Mouse (Mus musculus) T-helper 1 cell (primary cell): Measurements from ENCODE around the gene Med13.
"Not testable (repeated sequence)": the region's sequence is repeated elsewhere in the genome, so short reads cannot be mapped to it uniquely, and the experiment has no call there.

ENCODE experiments used
- in situ Hi-C: fragments of 300-600 bp; cut with MboI, MseI; formaldehyde crosslinking; loops from one replicate; pipeline ENCODE4 v1.15.1; 2025; ENCODE audit warnings: high pct_unique_total_duplicates

Med13 gene

DNA sequence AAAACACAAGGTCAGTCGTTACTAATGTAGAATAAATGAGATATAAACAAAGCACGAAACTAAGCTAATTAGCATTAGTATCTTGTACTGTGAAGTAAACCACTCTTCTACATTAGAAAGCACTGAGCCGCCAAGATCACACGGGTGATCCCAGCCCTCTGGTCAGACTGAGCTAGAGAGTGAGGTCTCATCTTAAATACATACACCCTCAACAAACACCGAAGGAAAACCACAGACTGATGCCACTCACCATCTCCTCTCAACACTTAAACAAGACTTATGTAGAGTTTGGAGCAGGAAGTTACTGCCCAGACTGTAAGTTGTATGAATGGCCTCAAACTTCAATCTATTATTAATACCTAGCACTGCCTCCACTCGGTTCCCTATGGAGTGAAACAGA is 47.1 kb downstream of the Med13 start:
- in situ Hi-C loops = no loop called here

DNA sequence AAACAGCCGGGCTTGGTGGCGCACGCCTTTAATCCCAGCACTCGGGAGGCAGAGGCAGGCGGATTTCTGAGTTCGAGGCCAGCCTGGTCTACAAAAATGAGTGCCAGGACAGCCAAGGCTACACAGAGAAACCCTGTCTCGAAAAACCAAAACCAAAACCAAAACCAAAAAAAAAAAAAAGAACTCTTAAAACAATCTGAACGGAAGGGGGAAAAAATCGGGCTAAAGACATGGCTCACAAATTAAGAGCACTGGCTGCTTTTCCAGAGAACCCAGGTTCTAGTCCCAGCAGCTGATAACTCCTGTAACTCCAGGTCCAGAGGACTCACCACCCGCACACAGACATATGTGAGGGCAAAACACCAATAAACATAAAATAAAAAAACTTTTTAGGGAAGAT is 65.2 kb downstream of the Med13 start:
- in situ Hi-C loops = not testable (repeated sequence)

DNA sequence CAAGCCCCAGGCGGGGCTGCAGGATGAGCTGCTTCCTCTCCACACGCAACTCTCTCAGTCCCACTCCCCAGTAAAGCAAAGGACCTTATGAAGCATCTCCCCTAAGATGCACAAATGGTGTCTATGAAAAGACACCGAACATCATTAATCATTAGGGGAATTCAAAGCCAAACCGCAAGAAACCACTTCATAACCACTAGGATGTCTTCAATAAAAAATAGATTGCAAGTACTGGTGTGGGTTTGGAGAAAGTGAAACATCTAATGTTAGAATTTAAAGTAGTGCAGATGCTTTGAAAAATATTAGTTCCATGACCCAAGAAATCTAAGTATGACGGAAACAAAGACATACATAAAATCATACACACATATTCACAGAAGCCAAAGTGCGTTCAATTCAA is 65.7 kb downstream of the Med13 start:
- in situ Hi-C loops = no loop called here

DNA sequence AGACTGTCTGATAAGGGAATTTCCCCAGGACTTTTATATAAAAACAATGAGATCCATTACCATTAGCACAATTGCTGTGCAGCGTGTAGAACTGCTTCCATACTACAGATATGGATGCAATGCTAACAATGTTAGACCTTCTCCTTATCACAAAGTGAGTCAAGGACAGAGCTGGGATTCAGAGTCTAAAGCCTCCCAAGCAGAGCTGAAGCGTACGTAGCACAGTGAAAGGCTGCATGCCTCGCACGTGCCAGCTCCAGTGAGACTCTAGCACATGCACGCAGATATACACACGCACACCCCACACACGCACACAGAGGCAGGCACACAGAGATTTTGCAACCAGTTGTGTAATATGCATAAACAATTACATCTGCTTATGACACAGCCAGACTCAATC is 71.7 kb downstream of the Med13 start:
- in situ Hi-C loops = no loop called here

DNA sequence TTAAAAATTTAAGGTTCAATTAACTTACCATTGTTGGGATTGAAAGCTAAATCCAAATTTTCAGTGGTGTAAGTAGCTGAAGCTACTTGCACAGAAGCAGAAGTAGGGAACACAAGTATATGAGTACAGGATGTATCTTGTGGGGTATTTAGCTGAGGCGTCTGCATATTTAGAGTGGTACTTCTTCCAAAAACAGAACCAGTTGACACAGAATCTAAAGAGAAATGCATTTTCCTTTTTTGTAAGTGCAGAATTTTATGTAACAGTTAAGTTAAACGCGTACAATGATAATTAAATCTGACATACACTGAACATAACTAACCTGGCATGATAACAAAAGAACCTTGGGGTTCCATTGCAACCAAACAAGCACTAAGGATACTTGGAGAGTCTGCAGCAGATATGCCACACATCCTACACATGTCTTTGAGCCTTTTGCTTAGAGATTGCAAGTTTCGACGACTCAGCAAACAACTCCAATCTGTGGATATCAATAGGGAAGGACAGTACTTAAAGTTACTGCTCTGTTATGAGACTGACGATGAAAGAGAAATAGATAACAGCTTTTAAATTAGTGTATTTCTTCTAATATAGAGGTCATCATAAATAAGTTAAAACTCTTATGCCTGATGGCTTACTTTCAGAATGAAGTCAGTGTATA is 78.8 kb downstream of the Med13 start:
- in situ Hi-C loops = no loop called here

DNA sequence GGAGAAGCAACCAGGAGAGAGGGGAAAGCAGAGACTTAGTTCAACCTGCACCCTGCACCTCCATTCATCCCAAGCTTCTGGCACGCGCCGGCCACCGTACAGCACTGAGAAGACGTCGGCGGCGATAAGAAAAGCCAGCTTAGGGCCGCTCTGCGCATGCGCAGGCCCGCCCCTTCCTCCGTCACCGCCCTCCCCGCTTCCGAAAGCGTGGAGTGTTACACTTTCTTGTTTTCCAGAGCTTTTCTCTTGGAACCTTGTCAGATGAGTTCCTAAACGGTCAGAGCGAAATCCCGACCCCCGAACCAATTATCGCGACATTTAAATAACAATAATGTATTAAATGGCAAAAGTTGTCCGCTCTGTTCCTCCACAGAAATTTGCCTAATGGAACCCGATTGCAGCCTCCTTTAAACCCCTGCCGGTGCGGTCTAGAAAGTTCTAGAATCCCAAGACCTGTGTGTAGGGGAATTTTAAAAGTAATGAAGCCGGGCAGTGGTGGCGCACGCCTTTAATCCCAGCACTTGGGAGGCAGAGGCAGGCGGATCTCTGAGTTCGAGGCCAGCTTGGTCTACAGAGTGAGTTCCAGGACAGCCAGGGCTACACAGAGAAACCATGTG is 99.8 kb downstream of the Med13 start, which contains the start of gene Ints2:
Gene Ints2, minus strand, starts transcription at position 116 of the 617 bp plus-strand sequence.
- in situ Hi-C loops = no loop called here

DNA sequence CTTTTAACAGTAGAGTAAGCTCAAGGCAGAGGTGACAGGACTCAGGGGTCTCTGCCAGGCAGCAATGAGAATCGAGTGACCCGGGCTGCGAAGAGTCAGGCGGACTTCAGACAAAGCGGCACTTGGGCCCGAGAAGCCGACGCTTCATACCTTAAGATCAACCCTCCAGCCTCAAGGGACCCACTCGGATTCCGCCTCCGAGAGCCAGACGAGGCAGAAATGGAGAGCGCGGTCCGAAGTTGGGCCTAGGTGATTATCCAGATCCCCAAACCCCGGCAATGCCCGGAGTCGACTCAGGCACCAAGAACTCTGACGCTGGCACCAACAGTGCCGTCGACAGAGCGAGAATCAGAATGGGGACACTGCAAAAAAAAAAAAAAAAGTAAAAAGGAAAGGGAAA is 100.3 kb downstream of the Med13 start:
- in situ Hi-C loops = no loop called here

DNA sequence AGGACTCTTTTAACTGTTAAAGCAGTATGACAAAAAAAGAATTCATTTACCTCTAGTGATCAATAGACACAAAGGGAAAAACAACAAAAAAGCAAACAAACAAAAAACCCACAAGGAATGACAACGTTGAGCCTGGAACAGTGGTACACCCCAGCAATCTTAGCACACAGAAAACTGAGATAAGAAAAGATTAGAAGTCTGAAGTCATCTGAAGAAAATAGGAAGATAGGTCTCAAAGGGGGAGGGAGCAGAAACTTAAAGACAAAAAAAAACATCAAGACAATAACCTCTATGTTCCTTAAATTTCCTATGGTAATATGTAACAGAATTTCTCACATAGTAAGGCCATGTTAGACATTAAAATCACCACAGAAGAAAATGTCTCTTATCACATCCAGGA is 104.1 kb downstream of the Med13 start:
- in situ Hi-C loops = no loop called here

DNA sequence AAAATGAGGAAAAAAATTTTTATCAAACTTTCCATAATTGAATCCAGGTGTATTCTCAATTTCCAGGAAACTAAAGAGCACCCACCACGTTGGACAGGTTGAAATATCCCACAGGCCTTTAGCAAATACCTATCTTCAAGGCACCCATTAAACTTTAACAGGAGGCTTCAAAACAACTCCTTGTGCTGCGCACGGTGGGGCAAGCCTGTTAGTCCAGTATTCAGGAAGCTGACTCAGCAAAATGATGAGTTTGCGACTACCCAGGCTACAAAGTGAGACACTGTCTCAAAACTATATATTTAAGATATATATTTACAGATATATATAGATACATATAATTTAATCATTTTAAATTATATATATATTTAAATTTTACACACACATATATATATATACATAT is 125.0 kb downstream of the Med13 start:
- in situ Hi-C loops = loop anchor here (10.0 kb wide), 1 partner anchor 1498 kb away; no protein-coding TSS in a partner anchor

DNA sequence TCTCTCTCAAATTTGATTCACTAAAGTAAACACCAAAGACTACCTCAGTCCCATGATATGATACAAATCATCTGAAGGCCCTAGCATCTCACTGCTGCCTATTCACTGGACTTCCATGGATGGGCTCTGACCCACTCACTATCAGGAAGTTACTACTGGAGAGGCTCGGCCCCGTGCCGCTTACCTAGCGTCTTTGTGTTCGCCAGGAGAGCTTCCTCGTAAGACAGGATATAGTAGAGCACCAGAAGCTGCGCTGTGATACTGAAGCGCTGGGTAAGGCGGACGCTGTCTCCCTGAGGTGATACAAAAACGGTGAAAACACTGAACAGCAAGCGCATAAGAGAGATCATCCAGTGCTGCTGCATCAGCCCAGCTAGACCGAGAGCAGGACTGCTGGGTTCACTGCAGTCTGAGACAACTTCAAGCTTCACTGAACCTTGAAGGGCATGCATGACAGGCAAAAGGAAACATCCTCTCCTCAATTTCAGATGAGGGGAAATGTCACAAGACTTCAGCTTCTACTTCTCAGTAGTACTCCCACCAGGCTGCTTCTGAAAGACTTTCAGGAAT is 125.5 kb downstream of the Med13 start:
- in situ Hi-C loops = loop anchor here (10.0 kb wide), 1 partner anchor 1497 kb away; no protein-coding TSS in a partner anchor

DNA sequence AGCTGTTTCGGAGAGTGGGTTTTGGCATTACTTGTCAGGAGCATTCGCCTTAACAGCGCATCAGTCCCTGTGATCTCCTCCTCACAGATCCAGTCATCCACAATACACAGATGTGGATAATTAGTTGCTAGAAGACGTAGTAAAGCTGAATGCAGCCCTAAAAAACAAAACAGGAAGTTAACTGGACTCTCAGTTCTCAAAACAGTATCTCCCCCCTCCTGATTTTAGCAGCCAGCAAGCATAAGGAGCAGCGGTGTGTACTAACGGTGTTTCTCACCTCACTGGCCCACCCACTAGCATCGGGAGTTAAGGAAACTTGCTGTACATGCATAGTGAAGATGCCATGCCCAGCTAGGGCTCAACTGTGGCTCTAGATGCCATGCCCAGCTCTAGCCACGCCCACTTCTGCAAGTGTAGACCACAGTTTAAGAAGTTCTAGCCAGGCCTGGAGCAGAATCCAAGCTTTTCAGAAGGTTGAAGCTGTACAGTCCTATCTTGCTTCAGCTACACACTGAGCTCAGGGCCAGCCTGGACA is 130.7 kb downstream of the Med13 start:
- in situ Hi-C loops = no loop called here

DNA sequence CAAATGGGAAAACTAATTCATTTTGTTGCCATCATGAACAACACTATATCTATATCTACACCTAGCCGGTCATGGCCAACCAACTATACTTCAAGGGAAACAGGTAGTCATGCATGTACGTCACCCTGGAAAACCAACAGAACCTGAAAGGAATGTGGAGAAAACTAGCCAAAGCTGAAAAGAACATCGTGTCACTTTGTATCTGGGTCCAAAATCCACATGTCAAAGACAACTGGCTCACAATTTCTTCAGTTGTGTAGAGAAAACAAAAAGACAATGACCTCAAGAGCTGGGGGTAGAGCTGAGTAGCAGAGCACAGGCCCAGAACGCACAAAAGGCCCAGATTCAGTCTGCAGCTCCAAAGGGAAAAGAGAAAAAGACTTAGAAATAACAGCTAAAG is 131.6 kb downstream of the Med13 start:
- in situ Hi-C loops = no loop called here
